Mouse (Mus musculus) lung, embryonic 14.5 days (tissue): ENCODE data around the gene Gramd2. TPM values are rescaled to one million over a fixed set of nuclear protein-coding genes. Genes with fewer than 3 reads are reported as not detected.

Experiments
- ATAC-seq: fragments of 200-750 bp; cut with Nextera tagmentation; 2 replicates; pipeline ENCODE4 v1.8.0; 2017; ENCODE audit warnings: mild to moderate bottlenecking, moderate TSS enrichment, moderate library complexity; ENCODE audit not compliant: insufficient read depth
- DNase-seq: peaks from one replicate; pipeline ENCODE4 v3.0.0-alpha.2; 2015
- H3K27ac ChIP-seq: fragments of 300-500 bp; sonication (generic); 2 replicates; pipeline ENCODE4 v1.5.1; 2014; ENCODE audit warnings: low read depth, mild to moderate bottlenecking, moderate library complexity
- H3K27me3 ChIP-seq: fragments of 300-500 bp; sonication (generic); 2 replicates; pipeline ENCODE4 v1.6.1; 2014; ENCODE audit warnings: low read length, control low read depth; ENCODE audit not compliant: insufficient read depth
- H3K36me3 ChIP-seq: fragments of 300-500 bp; sonication (generic); 2 replicates; pipeline ENCODE4 v1.6.1; 2014; ENCODE audit warnings: control low read depth; ENCODE audit not compliant: insufficient read depth
- H3K4me1 ChIP-seq: fragments of 300-500 bp; sonication (generic); 2 replicates; pipeline ENCODE4 v1.6.1; 2014; ENCODE audit warnings: antibody characterized with exemption, control low read depth; ENCODE audit not compliant: insufficient read depth
- H3K4me2 ChIP-seq: fragments of 300-500 bp; sonication (generic); 2 replicates; pipeline ENCODE4 v1.6.1; 2014; ENCODE audit warnings: mild to moderate bottlenecking
- H3K4me3 ChIP-seq: fragments of 300-500 bp; sonication (generic); 2 replicates; pipeline ENCODE4 v1.5.1; 2014; ENCODE audit warnings: low read depth, low read length
- H3K9ac ChIP-seq: fragments of 300-500 bp; sonication (generic); 2 replicates; pipeline ENCODE4 v1.6.1; 2014
- H3K9me3 ChIP-seq: fragments of 300-500 bp; sonication (generic); 2 replicates; pipeline ENCODE4 v1.6.1; 2016; ENCODE audit warnings: low read depth, low read length, control low read depth
- CTCF ChIP-seq: IDR thresholded peaks from 2 replicates; pipeline ENCODE4 v1.5.1; 2016; ENCODE audit warnings: antibody characterized with exemption, low read depth
- WGBS: fragments of 180-500 bp; shearing (Covaris S2); extraction: QIAGEN DNeasy Blood & Tissue Kit; methylation state at CpG from one replicate; pipeline ENCODE4 v1.1.7; 2014; 5-methylcytosine and 5-hydroxymethylcytosine counted together
- polyA plus RNA-seq: library from polyadenylated mRNA; unstranded; fragments of >200 nt; fragmentation: Nextera tagmentation; extraction: Ambion mirVana; gene quantifications from 2 replicates; pipeline ENCODE4 v1.2.1, GENCODE M21; 2014

Gramd2 gene
- polyA plus RNA-seq, 1 experiment from 2014 or later: 3.1 TPM

DNA sequence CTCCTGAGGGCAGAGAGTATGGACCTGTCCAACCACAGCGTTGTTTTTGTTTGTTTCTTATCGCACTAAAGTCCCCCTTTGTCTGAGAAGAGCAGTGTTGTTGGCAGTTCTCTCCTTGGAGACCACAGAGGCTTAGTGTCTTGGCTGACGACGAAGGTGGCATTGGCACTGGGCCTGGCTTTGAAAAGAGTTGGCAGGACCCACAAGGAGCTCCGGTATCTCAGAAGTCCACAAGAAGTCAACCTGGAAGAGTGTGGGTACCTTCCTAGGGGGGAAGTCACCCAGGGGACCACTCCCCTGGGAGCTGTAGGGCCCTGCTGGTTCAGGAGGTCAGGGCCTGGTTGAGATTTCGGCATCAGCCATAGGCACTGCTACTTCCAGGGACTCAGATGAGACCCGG lies 21.1 kb downstream of the Gramd2 start:
- Histone ChIP-seq H3K4me2 (no peak overlapping the region), H3K4me3 (no peak overlapping the region), H3K9me3 (no peaks in the 10 kb centered on the region), H3K36me3 (no peaks in the 10 kb centered on the region), H3K27me3 (no peaks in the 10 kb centered on the region), H3K9ac (no peak overlapping the region), H3K4me1 (no peaks in the 10 kb centered on the region), H3K27ac (no peak overlapping the region)
- no peak for ATAC-seq
- WGBS: 83% methylated on average over 7 of the region's 7 CpGs
- no peak for DNase-seq
- TF ChIP-seq CTCF: no peak

DNA sequence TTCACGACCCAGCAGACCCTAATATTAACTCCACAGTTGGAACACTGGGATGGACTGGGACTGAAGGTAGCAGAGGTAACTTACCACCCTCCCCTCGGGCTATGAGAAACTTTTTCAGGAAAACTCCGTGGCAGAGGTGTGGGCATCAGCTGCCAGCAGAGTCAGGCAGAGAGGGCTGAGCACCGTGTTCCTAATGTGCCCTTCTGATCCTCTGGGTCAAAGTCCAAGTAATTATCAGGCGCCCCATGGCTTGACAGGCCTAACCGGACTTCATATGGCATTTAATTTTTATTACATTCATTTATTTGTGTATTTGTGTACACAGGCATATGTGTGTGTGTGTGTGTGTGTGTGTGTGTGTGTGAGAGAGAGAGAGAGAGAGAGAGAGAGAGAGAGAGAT lies 23.2 kb downstream of the Gramd2 start:
- Histone ChIP-seq H3K36me3 (no peaks in the 10 kb centered on the region), H3K4me1 (no peaks in the 10 kb centered on the region), H3K9me3 (no peaks in the 10 kb centered on the region), H3K27ac (no peak overlapping the region), H3K4me2 (no peak overlapping the region), H3K27me3 (no peaks in the 10 kb centered on the region), H3K9ac (no peak overlapping the region), H3K4me3 (no peak overlapping the region)
- ATAC-seq: no peak
- 59% methylated on average over 6 of the region's 6 CpGs for WGBS
- no peak for DNase-seq
- no peak for TF ChIP-seq CTCF

DNA sequence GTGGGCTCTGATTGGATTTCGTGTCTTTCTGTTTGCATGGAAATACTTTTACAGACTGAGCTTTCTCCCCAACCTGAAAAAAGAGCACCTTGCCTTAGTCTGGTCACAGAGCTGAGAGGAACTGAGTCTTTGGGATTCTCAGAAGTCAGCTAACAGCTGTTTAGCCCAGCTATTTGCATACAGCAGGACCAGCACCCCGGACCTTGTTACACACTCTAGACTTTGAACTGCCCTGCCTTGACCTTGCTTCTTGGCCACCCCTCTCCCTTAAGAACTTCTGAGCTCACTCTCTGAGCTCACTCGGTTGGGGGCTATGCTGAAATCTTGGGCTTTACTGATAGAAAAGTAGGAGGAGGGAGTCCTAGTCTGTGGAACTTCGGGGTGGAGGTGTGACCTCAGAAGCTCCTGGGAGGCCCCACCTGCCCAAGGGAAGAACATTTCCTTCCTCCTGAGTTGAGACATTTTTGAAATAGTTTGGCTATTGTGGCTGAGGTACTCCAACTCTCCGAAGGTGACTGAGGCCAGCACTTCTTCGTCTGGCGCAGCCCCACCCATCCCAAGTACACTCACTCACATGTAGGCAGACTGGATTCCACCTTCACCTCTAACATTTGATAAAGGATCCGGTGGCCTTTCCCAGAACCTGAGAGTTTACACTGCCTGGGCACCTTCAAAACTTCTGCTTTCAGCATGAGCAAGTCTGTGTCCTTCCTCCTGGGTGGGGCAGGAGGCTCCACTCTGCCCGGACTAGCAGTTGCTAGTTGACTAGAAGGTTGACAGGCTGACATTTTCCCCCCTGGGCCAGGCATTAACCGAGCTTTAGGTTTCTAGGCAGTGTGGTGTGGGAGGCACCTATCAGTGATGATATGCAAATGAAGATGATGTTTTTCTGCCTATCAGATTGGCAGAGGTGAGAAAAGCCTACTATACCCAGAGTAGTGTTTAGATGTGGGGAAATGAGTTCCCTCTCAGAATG lies 27.2 kb downstream of the Gramd2 start:
- H3K36me3 ChIP-seq: no peaks in the 10 kb centered on the region
- H3K9ac ChIP-seq: no peak overlapping the region
- 31% methylated on average over 10 of the region's 10 CpGs for WGBS
- ATAC-seq: no peak
- H3K4me1 ChIP-seq: no peaks in the 10 kb centered on the region
- H3K27ac ChIP-seq: peak overlapping the region; percentile 37; the same call in 1 of the 2 replicates
- DNase-seq: peak; percentile 34
- no peak overlapping the region for H3K4me2 ChIP-seq
- no peaks in the 10 kb centered on the region for H3K9me3 ChIP-seq
- no peaks in the 10 kb centered on the region for H3K27me3 ChIP-seq
- no peak overlapping the region for H3K4me3 ChIP-seq
- TF ChIP-seq CTCF: no peak

DNA sequence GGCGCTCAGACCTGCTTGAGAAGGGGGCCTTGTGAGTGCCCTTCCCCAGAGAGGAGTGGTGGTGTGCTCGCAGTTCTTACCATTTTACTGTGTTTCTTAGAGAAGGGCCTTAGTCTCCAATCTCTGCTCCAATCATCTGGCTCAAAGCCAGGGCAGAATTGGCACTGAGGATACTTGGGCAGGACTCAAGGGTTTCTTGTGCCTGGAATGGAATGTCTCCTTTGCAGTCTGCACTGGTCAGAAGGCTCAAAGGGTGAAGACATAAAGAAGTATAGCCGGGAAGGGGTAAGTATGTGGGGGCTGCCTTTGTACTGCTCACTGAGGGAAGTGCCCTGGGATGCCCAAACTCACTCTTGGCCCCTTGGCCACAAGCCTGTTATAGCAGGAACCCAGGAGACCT lies 29.3 kb downstream of the Gramd2 start:
- WGBS: 67% methylated on average over 3 of the region's 3 CpGs
- TF ChIP-seq CTCF: no peak
- Histone ChIP-seq H3K27ac (peak overlapping the region; percentile 25), H3K9ac (no peak overlapping the region), H3K36me3 (no peaks in the 10 kb centered on the region), H3K9me3 (no peaks in the 10 kb centered on the region), H3K27me3 (no peaks in the 10 kb centered on the region), H3K4me3 (no peak overlapping the region), H3K4me2 (no peak overlapping the region), H3K4me1 (no peaks in the 10 kb centered on the region)
- DNase-seq (peak; percentile 73), ATAC-seq (peak; percentile 60; the same call in 1 of the 2 replicates)

- no peak for ATAC-seq
- Histone ChIP-seq H3K9me3 (no peaks in the 10 kb centered on the region), H3K36me3 (no peaks in the 10 kb centered on the region), H3K27ac (no peak overlapping the region), H3K4me3 (no peak overlapping the region), H3K4me2 (no peak overlapping the region), H3K9ac (no peak overlapping the region), H3K27me3 (no peaks in the 10 kb centered on the region), H3K4me1 (no peaks in the 10 kb centered on the region)
- 48% methylated on average over 7 of the region's 7 CpGs for WGBS
- no peak for TF ChIP-seq CTCF
- no peak for DNase-seq
Observed at GRCm38 (mm10) chr9:59716275-59716898, 36.4 kb downstream of the Gramd2 start.

DNA sequence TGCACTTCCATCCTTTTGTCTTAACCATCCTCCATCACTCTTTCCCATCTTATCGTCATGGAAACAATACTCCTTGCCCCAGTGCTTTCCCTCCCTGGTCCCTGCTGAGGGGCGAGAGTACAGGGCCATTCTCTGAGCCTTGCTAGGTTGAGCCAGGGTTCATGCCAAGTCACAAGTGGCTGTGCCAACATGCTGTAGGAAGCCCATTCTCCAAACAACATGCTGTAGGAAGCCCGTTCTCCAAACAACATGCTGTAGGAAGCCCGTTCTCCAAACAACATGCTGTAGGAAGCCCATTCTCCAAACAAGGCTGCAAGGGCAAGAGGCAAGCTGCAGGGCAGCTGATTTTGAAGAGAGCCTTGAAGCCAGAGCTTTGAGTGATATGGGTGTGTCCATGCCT lies 38.3 kb downstream of the Gramd2 start:
- Histone ChIP-seq H3K36me3 (no peaks in the 10 kb centered on the region), H3K4me2 (no peak overlapping the region), H3K4me1 (no peaks in the 10 kb centered on the region), H3K27me3 (no peaks in the 10 kb centered on the region), H3K9me3 (no peaks in the 10 kb centered on the region), H3K9ac (no peak overlapping the region), H3K27ac (no peak overlapping the region), H3K4me3 (no peak overlapping the region)
- ATAC-seq: no peak
- DNase-seq: peak; percentile 29
- TF ChIP-seq CTCF: no peak
- 74% methylated on average over 4 of the region's 4 CpGs for WGBS

- Histone ChIP-seq H3K4me2 (no peak overlapping the region), H3K36me3 (no peaks in the 10 kb centered on the region), H3K9ac (no peak overlapping the region), H3K27ac (no peak overlapping the region), H3K27me3 (no peaks in the 10 kb centered on the region), H3K4me1 (0 out of 2 replicates have a peak, but pooled peaks cover 9% of the 10 kb centered on the region), H3K4me3 (no peak overlapping the region), H3K9me3 (no peaks in the 10 kb centered on the region)
- TF ChIP-seq CTCF: no peak
- WGBS: 76% methylated on average over 5 of the region's 5 CpGs
- DNase-seq (no peak), ATAC-seq (no peak)
Observed at GRCm38 (mm10) chr9:59721144-59721543, 41.2 kb downstream of the Gramd2 start.
